Mouse (Mus musculus) heart, adult 18-20 months (tissue): Measurements from ENCODE around the gene Btbd35f25. TPM values are rescaled to one million over a fixed set of nuclear protein-coding genes. Genes with fewer than 3 reads are reported as not detected.
"Not testable (repeated sequence)": the region's sequence is repeated elsewhere in the genome, so short reads cannot be mapped to it uniquely, and the experiment has no call there.

Experiments
- DNase-seq, 2 experiments: peaks; one replicate each; pipeline ENCODE4 v3.0.0; 2021 to 2022; ENCODE audit warnings: mixed read lengths in 1 of 2
- long read RNA-seq, 2 experiments: library from polyadenylated mRNA; stranded (forward); transcript quantifications; one replicate each; pipeline ENCODE4 v2.0.0; 2021
- total RNA-seq, 2 experiments: library from RNA; stranded (reverse); gene quantifications; 2 replicates each; pipeline ENCODE4 v1.2.3; 2021

The Btbd35f25 gene
- not detected for total RNA-seq
- long read RNA-seq, experiment 1, result 0 reads
- long read RNA-seq, experiment 2, result 0 reads

DNA sequence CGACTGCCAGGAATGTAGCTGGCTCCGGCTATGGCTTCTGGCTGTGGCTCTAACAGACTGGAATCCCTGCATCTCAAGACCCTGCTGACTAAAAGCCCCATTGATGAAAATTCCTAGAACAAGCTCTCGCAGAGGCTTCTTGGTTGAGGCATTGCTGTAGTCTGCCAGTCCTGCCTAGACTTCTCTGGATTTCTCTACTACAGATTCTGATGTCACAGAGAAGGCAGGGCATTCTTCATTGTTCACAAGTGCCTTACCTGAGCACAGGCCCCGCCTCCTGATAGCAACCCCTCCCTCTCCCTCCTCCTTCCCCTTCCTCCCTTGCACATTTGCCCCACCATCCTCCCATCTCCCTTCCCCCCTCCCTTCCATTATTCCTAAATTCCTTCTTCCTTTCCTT is at the start of gene Btbd35f25:
Btbd35f25 (minus strand) TSS at position 101 of the 400 bp plus-strand sequence.
- DNase-seq, result not testable (repeated sequence)

DNA sequence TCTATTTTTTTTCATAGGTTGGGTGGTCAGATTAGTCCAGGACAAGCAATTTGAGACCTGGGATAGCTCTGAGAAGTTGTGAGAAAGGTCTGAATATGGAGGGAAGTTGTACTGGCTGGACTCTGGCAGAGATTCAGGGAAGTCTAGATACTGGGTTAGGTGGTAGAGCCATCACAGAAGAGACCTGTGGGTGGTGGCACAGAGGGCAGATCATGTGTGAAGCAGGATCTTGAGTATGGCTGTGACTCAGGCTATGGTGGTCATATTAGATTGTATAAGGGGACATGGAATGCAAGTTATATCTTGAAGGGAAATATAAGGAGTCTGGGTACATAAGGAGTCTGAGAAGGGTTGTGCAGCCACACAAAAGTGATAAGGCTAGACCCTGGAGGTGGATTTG is 49.3 kb upstream of the Btbd35f25 start:
- DNase-seq, result no peak

DNA sequence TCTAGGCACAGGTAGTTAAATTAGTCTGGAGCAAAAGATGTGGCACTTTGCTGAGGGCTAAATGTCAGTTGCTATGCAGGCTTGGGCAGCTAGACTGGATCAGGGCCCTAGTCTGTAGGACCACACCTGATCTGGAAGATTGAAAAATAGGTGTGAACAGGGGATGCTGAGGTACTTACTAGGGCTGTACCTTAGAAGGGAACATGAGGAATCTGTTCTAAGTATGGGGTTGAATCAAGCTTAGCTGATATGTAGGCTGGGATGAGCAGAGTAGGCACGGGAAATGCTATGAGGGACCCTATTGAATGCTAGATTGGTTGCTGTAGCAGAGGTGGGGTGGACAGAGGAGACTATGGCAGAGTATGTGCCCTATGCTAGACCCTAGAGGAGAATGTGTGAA is 47.0 kb upstream of the Btbd35f25 start:
- DNase-seq, result no peak

DNA sequence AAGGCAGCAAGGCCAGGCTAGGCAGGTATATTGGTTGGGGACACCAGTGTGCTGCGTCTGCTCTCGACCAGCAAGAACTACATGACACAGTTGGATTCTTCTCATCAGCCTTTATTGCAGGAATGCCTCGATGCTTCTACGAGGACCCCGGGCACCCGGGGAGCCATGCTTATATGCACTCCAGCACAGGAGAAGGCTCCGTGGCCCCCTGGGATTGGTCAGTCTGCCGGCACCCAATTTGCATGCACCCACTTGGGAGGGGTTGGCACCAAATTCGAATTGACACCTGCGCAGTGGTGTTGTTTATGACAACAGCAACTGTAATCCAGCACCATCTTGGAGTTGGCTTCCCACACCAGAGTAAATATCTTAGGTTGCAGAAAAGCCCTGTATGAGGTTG is 28.1 kb upstream of the Btbd35f25 start:
- DNase-seq, result no peak

DNA sequence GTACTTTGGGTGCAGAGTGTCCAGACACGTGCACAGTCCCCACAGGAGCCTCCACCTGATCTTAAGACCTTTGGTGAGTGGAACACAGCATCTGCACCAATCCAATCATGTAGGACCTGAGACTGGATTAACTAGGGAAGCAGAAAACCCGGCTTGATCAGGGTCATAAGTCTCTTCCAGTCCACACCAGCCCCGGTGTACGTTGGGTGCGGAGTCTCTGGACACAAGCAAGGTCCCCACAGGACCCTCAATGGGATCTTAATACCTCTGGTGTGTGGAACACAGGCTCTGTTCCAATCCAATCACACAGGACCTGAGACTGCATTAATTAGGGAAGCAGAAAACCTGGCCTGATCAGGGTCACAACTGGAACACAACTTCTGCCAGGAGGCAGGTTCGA is 20.0 kb upstream of the Btbd35f25 start:
- no peak for DNase-seq

Other genes starting within 250 kb of the Btbd35f25 start
- not detected for gene Gm21883, start 142.9 kb downstream of the Btbd35f25 start, total RNA-seq
- gene Spin2e, start 98.2 kb downstream of the Btbd35f25 start, total RNA-seq, result not detected
- gene Gm21637, start 244.9 kb upstream of the Btbd35f25 start, total RNA-seq, result not detected